Mouse (Mus musculus): Measurements from ENCODE around the gene Zhx3. TPM values are rescaled to one million over a fixed set of nuclear protein-coding genes. Genes with fewer than 3 reads are reported as not detected.

Zhx3 gene
- polyA plus RNA-seq, 1 experiment from 2014 or later = 8.1 TPM

GRCm38 (mm10) chr2:160880453-160881195 is 7.8 kb upstream of the Zhx3 start, which contains the start of gene Lpin3:
Lpin3 (plus strand) TSS chr2:160880670.
- Histone ChIP-seq H3K27me3 (ENCODE audit: control insufficient read depth, insufficient read depth, low read length) (no peaks in the 10 kb centered on the region), H3K27ac (replicated peaks; ENCODE audit: low read depth, low read length) (no peak within 1 kb of the TSS), H3K4me3 (ENCODE audit: low read depth, low read length) (no peak within 1 kb of the TSS), H3K9ac (replicated peaks; ENCODE audit: low read length) (no peak within 1 kb of the TSS; the same call in 1 of the 2 replicates), H3K9me3 (replicated peaks; ENCODE audit: control insufficient read depth, low read length) (no peaks in the 10 kb centered on the region), H3K4me2 (ENCODE audit: low read depth, low read length) (no peak within 1 kb of the TSS), H3K4me1 (ENCODE audit: control insufficient read depth, insufficient read depth, low read length) (no peaks in the 10 kb centered on the region), H3K36me3 (replicated peaks; ENCODE audit: control insufficient read depth, insufficient read depth, low read depth, low read length) (no peaks in the 10 kb centered on the region)
- WGBS = 76% methylated on average over 13 of the region's 13 CpGs
- no peak for ATAC-seq (replicated peaks; ENCODE audit: insufficient number of reproducible peaks, low FRiP score, low TSS enrichment, low read depth)
- DNase-seq (ENCODE audit: low spot score) = no peak

GRCm38 (mm10) chr2:160876115-160876514 is 3.3 kb upstream of the Zhx3 start:
- DNase-seq (ENCODE audit: low spot score) (no peak), ATAC-seq (replicated peaks; ENCODE audit: insufficient number of reproducible peaks, low FRiP score, low TSS enrichment, low read depth) (no peak)
- no peaks in the 10 kb centered on the region for H3K4me1 ChIP-seq (ENCODE audit: control insufficient read depth, insufficient read depth, low read length)
- no peaks in the 10 kb centered on the region for H3K9me3 ChIP-seq (replicated peaks; ENCODE audit: control insufficient read depth, low read length)
- no peak overlapping the region for H3K4me3 ChIP-seq (ENCODE audit: low read depth, low read length)
- no peak overlapping the region for H3K9ac ChIP-seq (replicated peaks; ENCODE audit: low read length)
- H3K27ac ChIP-seq (replicated peaks; ENCODE audit: low read depth, low read length) = no peak overlapping the region
- 82% methylated on average over 4 of the region's 4 CpGs for WGBS
- H3K4me2 ChIP-seq (ENCODE audit: low read depth, low read length) = no peak overlapping the region
- H3K36me3 ChIP-seq (replicated peaks; ENCODE audit: control insufficient read depth, insufficient read depth, low read depth, low read length) = no peaks in the 10 kb centered on the region
- H3K27me3 ChIP-seq (ENCODE audit: control insufficient read depth, insufficient read depth, low read length) = no peaks in the 10 kb centered on the region

- no peak for ATAC-seq (replicated peaks; ENCODE audit: insufficient number of reproducible peaks, low FRiP score, low TSS enrichment, low read depth)
- 80% methylated on average over 5 of the region's 5 CpGs for WGBS
These were observed 1.6 kb upstream of the Zhx3 start for GRCm38 (mm10) chr2:160874231-160874877.

GRCm38 (mm10) chr2:160872395-160872794 is 403 bp downstream of the Zhx3 start:
- no peaks in the 10 kb centered on the region for H3K27me3 ChIP-seq (ENCODE audit: control insufficient read depth, insufficient read depth, low read length)
- H3K27ac ChIP-seq (replicated peaks; ENCODE audit: low read depth, low read length) = peak overlapping the region; percentile 88
- ATAC-seq (replicated peaks; ENCODE audit: insufficient number of reproducible peaks, low FRiP score, low TSS enrichment, low read depth) = peak; percentile 87
- DNase-seq (ENCODE audit: low spot score) = peak; percentile 64
- peak overlapping the region; percentile 87 for H3K9ac ChIP-seq (replicated peaks; ENCODE audit: low read length)
- no peaks in the 10 kb centered on the region for H3K9me3 ChIP-seq (replicated peaks; ENCODE audit: control insufficient read depth, low read length)
- no peaks in the 10 kb centered on the region for H3K36me3 ChIP-seq (replicated peaks; ENCODE audit: control insufficient read depth, insufficient read depth, low read depth, low read length)
- peak overlapping the region; percentile 84 for H3K4me3 ChIP-seq (ENCODE audit: low read depth, low read length)
- H3K4me1 ChIP-seq (ENCODE audit: control insufficient read depth, insufficient read depth, low read length) = no peaks in the 10 kb centered on the region
- under 1% methylated on average over 42 of the region's 47 CpGs for WGBS
- H3K4me2 ChIP-seq (ENCODE audit: low read depth, low read length) = peak overlapping the region; percentile 82

More at GRCm38 (mm10) chr2:160874231-160874877, 1.6 kb upstream of the Zhx3 start:
- Histone ChIP-seq H3K27ac (replicated peaks; ENCODE audit: low read depth, low read length) (no peak overlapping the region), H3K27me3 (ENCODE audit: control insufficient read depth, insufficient read depth, low read length) (no peaks in the 10 kb centered on the region), H3K9ac (replicated peaks; ENCODE audit: low read length) (no peak overlapping the region), H3K4me2 (ENCODE audit: low read depth, low read length) (no peak overlapping the region), H3K4me3 (ENCODE audit: low read depth, low read length) (no peak overlapping the region), H3K9me3 (replicated peaks; ENCODE audit: control insufficient read depth, low read length) (no peaks in the 10 kb centered on the region), H3K36me3 (replicated peaks; ENCODE audit: control insufficient read depth, insufficient read depth, low read depth, low read length) (no peaks in the 10 kb centered on the region), H3K4me1 (ENCODE audit: control insufficient read depth, insufficient read depth, low read length) (no peaks in the 10 kb centered on the region)
- DNase-seq (ENCODE audit: low spot score) = no peak

DNA sequence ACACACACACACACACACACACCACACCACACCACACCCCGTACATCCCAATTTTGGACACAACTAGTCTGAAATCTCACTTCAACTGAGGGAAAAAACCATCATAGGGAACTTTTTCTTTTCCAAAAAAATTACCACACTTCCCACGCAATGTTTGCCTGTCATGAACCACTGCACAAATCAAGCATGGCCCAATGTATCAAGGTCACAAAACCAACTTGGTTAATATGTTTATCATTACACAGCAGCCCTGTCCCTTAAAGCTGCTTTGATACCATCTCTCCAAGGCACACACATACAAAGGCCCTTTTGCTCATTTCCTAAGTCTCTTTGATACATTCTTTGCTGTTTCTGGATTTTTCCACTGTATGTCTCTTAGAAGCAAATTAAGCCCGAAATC is 1.5 kb downstream of the Zhx3 start:
- ATAC-seq (replicated peaks; ENCODE audit: insufficient number of reproducible peaks, low FRiP score, low TSS enrichment, low read depth) (no peak), DNase-seq (ENCODE audit: low spot score) (no peak)
- Histone ChIP-seq H3K27ac (replicated peaks; ENCODE audit: low read depth, low read length) (no peak overlapping the region), H3K9me3 (replicated peaks; ENCODE audit: control insufficient read depth, low read length) (no peaks in the 10 kb centered on the region), H3K9ac (replicated peaks; ENCODE audit: low read length) (no peak overlapping the region), H3K36me3 (replicated peaks; ENCODE audit: control insufficient read depth, insufficient read depth, low read depth, low read length) (no peaks in the 10 kb centered on the region), H3K4me3 (ENCODE audit: low read depth, low read length) (no peak overlapping the region), H3K27me3 (ENCODE audit: control insufficient read depth, insufficient read depth, low read length) (no peaks in the 10 kb centered on the region), H3K4me2 (ENCODE audit: low read depth, low read length) (no peak overlapping the region), H3K4me1 (ENCODE audit: control insufficient read depth, insufficient read depth, low read length) (no peaks in the 10 kb centered on the region)
- WGBS = 86% methylated on average over 3 of the region's 3 CpGs

DNA sequence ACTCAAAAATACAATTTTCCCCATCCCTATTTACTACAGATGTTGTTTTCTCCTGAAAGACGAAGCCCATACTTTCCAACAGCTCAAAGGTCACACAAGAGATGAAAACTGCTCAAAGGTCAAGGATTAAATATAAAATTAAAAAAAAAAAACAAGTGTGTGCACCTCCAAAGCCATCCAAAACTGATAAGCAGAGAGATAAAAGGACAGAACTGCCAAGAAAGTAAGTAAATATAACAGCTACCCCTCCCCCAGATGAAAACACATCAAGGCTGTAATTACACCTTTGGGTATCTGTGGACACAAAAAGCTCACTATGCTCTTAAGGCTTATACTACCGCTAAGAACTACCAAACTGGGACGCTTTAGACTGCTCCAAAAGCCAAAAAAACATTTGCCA is 3.4 kb downstream of the Zhx3 start:
- Histone ChIP-seq H3K27ac (replicated peaks; ENCODE audit: low read depth, low read length) (no peak overlapping the region), H3K9ac (replicated peaks; ENCODE audit: low read length) (no peak overlapping the region), H3K4me2 (ENCODE audit: low read depth, low read length) (no peak overlapping the region), H3K27me3 (ENCODE audit: control insufficient read depth, insufficient read depth, low read length) (no peaks in the 10 kb centered on the region), H3K9me3 (replicated peaks; ENCODE audit: control insufficient read depth, low read length) (no peaks in the 10 kb centered on the region), H3K36me3 (replicated peaks; ENCODE audit: control insufficient read depth, insufficient read depth, low read depth, low read length) (no peaks in the 10 kb centered on the region), H3K4me1 (ENCODE audit: control insufficient read depth, insufficient read depth, low read length) (no peaks in the 10 kb centered on the region), H3K4me3 (ENCODE audit: low read depth, low read length) (no peak overlapping the region)
- 66% methylated on average over 3 of the region's 3 CpGs for WGBS
- ATAC-seq (replicated peaks; ENCODE audit: insufficient number of reproducible peaks, low FRiP score, low TSS enrichment, low read depth) = no peak
- DNase-seq (ENCODE audit: low spot score) = no peak

GRCm38 (mm10) chr2:160865266-160865665 is 7.5 kb downstream of the Zhx3 start:
- no peak overlapping the region for H3K27ac ChIP-seq (replicated peaks; ENCODE audit: low read depth, low read length)
- no peak for DNase-seq (ENCODE audit: low spot score)
- no peaks in the 10 kb centered on the region for H3K9me3 ChIP-seq (replicated peaks; ENCODE audit: control insufficient read depth, low read length)
- no peak overlapping the region for H3K9ac ChIP-seq (replicated peaks; ENCODE audit: low read length)
- WGBS = 76% methylated on average over 2 of the region's 2 CpGs
- no peak for ATAC-seq (replicated peaks; ENCODE audit: insufficient number of reproducible peaks, low FRiP score, low TSS enrichment, low read depth)
- no peak overlapping the region for H3K4me3 ChIP-seq (ENCODE audit: low read depth, low read length)
- no peak overlapping the region for H3K4me2 ChIP-seq (ENCODE audit: low read depth, low read length)
- H3K36me3 ChIP-seq (replicated peaks; ENCODE audit: control insufficient read depth, insufficient read depth, low read depth, low read length) = no peaks in the 10 kb centered on the region
- no peaks in the 10 kb centered on the region for H3K27me3 ChIP-seq (ENCODE audit: control insufficient read depth, insufficient read depth, low read length)
- no peaks in the 10 kb centered on the region for H3K4me1 ChIP-seq (ENCODE audit: control insufficient read depth, insufficient read depth, low read length)

DNA sequence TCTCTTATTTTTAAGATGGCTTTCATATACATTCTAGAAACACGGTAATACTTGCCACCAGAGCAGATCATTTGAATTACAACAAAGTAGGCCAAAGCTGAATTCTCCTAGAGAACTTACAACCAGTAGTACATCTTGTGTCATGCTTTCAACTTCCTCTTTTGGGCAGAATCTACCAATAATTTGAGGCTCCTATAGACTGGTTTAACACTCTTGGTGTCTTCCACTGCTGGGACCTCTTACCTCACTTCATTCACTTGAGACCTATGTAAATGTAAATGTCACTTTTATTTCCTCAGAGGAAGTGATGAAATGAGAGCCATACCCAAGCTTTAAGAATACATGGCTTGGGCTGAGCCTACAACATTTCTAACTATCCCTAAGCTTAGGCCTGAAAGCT is 8.7 kb downstream of the Zhx3 start:
- DNase-seq (ENCODE audit: low spot score) (no peak), ATAC-seq (replicated peaks; ENCODE audit: insufficient number of reproducible peaks, low FRiP score, low TSS enrichment, low read depth) (no peak)
- Histone ChIP-seq H3K4me1 (ENCODE audit: control insufficient read depth, insufficient read depth, low read length) (no peaks in the 10 kb centered on the region), H3K4me2 (ENCODE audit: low read depth, low read length) (no peak overlapping the region), H3K27ac (replicated peaks; ENCODE audit: low read depth, low read length) (no peak overlapping the region), H3K27me3 (ENCODE audit: control insufficient read depth, insufficient read depth, low read length) (no peaks in the 10 kb centered on the region), H3K4me3 (ENCODE audit: low read depth, low read length) (no peak overlapping the region), H3K9me3 (replicated peaks; ENCODE audit: control insufficient read depth, low read length) (no peaks in the 10 kb centered on the region), H3K9ac (replicated peaks; ENCODE audit: low read length) (no peak overlapping the region), H3K36me3 (replicated peaks; ENCODE audit: control insufficient read depth, insufficient read depth, low read depth, low read length) (no peaks in the 10 kb centered on the region)
- WGBS = 94% methylated on average over 1 of the region's 1 CpGs

Data from embryonic facial prominence, embryonic 11.5 days (tissue).